Mouse (Mus musculus): ENCODE results near the gene 4932411N23Rik. TPM values are rescaled to one million over a fixed set of nuclear protein-coding genes. Genes with fewer than 3 reads are reported as not detected.

4932411N23Rik gene
- not detected for total RNA-seq (2023)

DNA sequence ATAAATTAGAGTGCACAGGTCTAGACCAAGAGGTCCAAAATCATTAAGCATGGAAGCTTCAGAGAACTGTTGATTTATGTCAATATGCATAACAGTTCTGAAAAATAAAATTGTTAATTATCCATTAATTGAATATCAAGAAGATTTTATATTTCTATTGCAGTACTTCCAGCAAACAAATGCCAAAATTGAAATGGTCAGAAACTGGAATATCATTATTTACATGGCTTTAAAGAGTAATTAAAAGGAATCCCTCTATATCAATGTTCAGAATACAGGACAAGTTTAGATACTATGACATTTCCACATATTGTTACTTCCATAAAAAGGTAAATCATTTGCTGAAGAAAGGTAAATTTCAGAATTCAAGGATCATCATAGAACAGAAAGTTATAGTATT, at the start of gene 4932411N23Rik:
TSS of gene 4932411N23Rik (minus strand) at position 101 of the 400 bp plus-strand sequence.

Other genes with a start within 250 kb of the 4932411N23Rik start
- gene Gm382, start 224.1 kb upstream of the 4932411N23Rik start, total RNA-seq (2023): not detected

Measured in B cell, adult 67 days (primary cell).